Mouse (Mus musculus): ENCODE results near the gene Ppp1r32. TPM values are rescaled to one million over a fixed set of nuclear protein-coding genes. Genes with fewer than 3 reads are reported as not detected.

Ppp1r32 gene
- polyA plus RNA-seq, 1 experiment: 1.9 TPM

DNA sequence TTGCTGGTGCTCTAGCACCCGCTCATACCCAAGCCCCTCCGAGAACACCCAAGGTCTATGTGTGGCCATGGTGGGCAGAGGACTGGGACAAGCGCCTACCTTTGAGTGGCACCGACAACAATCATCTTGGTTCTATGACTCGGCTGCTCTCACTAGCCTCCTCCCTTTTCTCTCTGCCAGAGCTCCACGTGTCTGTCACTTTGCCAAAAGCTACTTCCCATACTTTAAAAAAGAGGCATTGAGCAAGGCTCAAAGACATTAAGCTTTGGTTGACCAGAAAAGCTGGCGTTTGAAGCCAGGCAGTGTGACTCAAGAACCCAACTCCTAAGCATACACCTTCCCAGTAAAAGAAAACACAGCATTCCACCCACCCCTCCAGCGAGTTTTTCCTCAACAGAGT is 24.6 kb downstream of the Ppp1r32 start:
- DNase-seq (ENCODE audit: low read depth): no peak

DNA sequence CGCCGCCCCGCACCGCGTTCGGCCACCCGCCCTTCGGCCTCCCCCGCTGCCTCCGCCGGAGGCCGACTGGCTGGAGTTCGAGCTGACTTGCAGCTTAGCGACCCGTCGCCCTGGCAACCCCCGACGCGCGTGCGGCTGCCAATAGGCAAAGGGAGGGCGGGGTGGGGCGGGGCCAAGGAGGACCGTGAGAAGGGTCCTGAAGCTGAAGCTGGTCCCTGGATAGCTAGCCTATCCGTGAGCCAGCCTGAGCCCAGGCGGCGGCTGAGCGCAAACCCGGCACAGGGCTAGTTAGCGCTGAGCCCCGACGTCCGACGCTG is 25.3 kb downstream of the Ppp1r32 start:
- DNase-seq (ENCODE audit: low read depth): no peak

DNA sequence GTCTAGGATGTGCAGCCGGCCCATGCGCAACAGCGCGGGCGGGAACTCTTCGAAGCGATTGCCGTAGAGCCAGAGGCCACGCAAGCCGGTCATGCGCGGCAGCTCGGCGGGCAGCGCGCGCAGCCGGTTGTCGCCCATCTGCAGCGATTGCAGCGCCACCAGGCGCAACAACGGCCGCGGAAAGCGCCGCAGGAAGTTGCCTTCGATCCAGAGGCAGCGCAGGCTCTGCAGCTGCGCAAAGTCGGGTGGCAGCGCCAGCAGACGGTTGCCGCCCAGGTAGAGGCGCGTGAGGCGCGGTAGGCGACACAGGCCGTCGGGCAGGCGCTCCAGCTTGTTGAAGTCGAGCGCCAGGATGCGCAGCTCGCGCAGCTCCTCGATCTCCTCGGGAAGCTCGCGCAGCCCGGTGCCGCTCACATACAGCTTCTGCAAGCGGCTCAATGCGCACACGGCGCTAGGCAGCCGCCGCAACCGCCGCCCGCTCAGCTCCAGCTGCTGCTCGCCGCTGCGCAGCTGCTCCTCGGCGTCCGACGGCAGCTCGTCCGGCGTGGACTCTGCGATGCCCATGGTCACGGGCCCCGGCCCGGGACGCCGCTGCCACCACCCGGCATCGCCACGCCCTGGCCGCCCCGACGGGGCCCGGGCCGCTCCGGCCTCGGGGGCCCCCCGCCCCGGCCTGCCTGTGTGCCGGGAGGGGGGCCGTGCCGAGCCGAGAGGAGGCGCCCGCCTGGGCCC is 25.8 kb downstream of the Ppp1r32 start, which contains the start of gene Lrrc10b:
Gene Lrrc10b (minus strand): TSS at position 722 of the 732 bp plus-strand sequence.
- no peak for DNase-seq (ENCODE audit: low read depth)

DNA sequence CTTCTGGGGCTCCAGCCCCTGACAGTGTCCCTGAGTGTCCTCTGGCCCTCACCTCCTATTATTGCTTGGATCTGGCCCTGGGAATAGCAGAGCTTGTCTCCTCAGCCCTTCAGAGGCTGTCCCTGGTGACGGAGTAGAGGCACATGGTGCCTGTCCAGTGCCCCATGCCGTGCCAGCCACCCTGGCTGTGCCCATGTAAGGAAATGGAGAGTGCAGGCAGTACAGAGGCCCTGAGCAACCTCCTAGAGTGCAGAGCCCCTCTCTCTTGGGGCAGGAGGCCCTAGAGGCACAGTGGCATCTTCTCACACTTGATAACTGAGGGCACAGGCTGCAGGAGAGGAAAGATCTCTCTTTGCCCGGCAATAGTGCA is 27.3 kb downstream of the Ppp1r32 start:
- DNase-seq (ENCODE audit: low read depth): no peak

DNA sequence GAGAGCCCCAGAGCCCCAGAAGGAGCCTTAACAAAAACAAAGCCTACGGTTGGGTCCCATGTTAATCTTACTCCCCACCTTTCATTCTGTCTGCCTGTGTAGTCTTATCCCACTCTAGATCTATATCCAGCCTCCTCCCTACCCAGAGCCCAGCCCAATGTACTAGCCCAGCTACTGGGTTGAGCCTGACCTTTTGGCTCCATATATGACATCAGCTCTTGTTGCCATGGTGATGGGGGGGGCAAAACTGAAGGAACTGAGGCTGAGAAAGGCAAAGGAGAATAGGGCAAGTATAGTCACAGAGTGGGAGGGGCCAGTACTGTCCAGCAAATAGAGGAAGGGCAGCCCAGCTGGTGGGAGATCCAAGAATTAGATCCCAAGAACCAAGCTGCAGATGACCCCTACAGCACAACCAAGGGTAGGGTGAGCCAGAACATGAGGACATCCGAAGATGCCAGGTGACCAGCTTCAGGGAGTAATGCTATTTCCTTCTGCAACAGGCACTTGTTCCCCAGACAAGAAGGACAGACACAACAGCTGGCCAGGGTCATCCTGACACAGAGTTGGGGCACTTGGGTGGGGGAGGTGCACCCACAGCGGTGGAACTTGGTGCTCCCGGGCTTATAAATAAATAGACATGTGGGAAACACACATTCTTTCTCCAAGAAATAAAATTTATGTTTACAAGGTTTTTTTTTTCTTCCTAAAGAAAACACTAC is 27.9 kb downstream of the Ppp1r32 start:
- no peak for DNase-seq (ENCODE audit: low read depth)

DNA sequence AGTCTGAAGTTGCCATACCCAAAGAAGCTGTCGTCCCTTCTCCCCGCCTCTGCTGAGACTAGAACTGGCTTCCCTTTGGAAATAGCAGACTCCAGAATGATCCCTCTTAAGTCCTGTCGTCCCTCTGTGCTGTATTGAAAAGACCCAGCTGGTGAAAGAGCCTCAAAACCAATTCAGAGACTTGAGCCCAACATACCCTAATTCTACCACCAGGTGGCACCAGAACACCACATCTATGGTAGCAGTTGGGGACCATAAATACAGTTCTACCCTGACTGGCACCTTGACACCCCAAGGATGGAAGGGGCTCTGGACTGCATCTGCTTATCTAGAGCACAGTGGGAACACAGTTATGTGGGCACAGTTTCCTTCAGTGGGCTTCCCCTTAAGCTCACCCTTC is 33.0 kb downstream of the Ppp1r32 start:
- DNase-seq (ENCODE audit: low read depth): no peak

DNA sequence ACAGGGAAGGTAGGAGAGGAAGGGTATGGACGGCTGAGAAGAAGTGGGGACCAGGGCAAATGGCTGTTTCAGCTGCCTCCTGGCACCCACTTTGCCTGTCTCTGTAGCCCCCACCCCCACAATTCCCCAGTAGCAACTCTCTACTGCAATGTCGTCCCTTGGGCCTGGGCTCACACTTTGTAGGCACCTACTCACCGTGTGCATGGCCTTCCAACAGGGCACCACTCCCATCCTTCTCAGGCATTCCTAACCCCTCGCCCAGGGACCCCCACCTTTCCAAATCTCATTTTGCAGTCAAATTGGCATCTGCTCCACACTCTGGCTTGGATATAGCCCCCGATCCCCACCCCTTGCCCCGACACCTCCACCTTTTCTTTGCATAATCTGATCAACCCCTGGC is 33.5 kb downstream of the Ppp1r32 start:
- DNase-seq (ENCODE audit: low read depth): no peak

DNA sequence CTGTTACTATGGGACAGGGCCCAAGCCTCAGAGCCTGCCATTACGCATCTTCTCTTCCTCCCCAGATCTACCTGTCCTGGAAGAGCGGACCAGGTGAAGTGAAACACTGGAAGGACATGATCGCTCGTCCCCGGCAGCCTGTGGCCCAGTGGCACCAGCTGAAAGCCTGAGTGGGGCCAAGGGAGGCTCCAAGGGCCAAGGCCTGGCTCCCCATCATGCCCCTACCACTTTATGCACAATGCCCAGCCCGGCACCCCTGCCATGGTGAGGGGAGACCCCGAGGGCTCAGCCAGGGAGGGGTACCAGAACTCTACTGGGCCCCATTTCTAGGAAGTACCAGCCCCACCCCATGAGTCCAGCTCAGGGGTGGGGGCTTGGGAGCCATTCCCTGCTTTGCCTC is 34.5 kb downstream of the Ppp1r32 start:
- DNase-seq (ENCODE audit: low read depth): no peak

DNA sequence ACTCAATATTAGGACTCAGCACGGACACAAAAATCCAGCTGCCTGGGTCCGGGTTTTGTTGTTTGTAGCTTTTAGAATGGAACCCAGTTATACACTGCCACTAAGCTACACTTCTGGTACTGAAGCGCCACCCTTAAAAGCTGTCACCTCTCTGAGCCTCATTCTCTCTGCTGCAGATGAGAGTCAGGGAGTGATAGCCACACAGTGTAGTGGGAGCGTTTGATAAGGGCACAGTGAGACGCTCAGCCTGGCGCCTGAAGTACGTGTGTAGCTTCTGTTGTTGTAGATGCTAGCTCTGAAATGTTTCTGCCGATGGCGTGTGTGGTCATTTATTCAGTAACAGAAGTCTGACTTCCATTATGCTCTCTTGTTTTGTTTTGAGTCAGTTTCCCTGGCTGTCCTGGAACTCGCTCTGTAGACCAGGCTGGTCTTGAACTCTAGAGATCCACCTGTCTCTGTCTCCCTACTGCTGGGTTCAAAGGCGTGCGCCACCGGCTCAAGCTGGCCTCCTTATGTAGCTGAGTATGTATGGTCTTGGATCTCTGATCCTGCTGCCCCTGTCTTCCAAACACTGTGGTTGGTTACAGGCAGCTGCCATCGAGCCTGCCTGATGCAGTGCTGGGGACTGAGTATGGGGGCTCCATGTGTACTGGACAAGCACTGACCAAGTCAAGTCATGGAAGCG is 37.9 kb downstream of the Ppp1r32 start:
- DNase-seq (ENCODE audit: low read depth): no peak

DNA sequence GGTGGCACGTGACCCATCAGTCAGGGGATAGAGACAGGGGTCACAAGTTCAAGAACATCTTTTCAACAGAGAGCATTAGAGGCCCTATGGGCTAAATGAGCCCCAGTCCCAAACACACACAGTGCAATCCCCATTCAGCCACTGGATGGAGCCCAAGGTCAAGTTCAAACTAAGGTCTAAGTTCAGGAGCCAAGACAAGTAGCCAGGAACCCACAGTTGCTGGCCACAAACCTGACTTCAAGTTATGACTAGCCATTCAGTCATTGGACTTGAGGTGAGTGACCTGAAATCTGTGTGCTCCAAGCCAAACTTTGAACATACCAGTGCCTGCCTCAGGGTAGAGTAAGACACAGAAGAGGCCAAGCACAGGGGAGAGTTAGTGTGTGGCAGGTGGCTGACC is 45.2 kb downstream of the Ppp1r32 start:
- no peak for DNase-seq (ENCODE audit: low read depth)

DNA sequence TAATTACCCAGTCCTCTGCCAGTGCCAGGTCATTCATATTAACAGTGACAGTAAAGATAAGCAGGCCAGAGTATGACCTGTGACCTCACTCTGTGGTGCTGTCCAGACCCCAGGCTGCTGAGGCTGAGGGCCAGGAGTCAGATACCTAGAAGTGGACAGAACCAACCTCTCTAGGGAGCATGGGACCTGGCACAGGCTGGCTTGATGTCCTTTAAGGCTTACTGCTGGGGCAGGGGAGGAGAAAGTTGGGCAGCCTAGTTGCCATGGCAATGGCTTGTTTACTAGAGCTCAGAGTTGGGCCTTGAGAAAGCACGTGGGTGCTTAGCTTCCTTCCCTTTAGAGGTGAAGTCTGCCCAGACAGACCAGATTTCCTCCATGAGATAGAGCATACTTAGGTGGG is 46.0 kb downstream of the Ppp1r32 start:
- no peak for DNase-seq (ENCODE audit: low read depth)

DNA sequence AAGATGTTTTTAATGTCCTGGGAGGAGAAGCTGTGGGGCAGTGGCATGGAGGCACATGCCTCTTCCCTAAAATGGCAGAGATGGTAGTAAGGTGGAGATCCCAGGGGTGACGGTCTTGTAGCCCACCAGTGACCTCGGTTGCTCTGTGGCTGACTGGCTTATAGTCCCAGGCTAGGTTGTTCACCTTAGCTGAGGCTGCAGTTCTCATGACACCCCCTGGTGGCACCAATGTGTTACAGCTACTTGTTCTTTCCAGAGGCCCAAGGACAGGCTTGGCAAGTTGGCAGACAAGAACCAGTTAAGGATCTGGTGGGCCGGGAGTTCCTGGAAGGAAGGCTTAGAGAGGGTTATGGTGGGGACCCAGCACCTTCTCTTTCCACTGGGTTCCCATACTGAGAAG is 46.8 kb downstream of the Ppp1r32 start:
- DNase-seq (ENCODE audit: low read depth): no peak

DNA sequence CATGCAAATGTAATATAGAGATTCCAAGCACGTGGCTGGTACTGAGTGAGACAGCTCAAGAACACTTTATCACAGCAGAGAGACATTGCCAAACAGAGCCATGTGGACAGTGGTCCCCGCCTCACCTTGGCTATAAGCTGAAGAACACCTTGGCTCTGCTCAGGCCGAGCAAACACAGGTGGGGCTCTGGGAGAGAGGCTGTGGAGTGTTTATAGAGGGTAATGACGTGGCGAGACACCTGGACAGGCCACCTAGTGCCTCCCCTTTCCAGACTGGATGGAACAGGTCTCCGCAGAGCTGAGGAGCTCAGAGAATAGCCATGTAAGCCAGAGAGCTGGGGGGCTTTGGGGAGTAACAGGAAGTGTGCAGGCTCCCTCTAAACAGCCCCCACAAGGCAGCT is 47.8 kb downstream of the Ppp1r32 start:
- no peak for DNase-seq (ENCODE audit: low read depth)

DNA sequence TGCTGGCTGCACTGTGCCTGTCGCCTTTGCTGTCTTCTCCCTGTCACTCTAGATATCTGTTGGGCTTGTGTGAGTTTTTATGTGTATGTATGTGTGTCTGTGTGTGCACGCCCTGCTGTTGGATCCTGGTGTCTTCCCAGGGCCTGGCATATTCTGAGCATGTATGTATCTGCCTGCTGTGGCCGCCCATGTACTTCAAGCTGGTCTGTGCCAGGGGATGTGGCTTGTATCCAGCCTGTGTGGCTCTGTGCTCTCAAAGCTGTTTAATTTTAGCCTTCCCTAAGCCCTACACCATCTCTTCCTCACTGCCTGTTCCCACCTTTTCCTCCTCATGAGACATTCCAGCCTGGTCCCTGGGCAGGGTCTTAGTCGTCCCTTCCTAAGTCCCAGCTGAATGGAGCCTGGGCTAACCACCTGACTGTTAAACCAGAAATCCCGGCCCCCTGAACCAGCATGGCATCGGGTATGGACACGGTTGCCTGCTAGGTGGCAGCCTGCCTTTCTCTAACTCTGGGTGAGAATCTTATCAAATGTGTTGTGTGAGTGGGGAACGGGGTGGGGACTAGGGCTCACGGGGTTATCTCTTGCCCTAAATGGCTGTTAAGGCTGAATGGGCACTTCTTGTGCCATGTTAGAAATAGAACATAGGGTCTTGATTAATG is 48.7 kb downstream of the Ppp1r32 start:
- DNase-seq (ENCODE audit: low read depth): no peak

DNA sequence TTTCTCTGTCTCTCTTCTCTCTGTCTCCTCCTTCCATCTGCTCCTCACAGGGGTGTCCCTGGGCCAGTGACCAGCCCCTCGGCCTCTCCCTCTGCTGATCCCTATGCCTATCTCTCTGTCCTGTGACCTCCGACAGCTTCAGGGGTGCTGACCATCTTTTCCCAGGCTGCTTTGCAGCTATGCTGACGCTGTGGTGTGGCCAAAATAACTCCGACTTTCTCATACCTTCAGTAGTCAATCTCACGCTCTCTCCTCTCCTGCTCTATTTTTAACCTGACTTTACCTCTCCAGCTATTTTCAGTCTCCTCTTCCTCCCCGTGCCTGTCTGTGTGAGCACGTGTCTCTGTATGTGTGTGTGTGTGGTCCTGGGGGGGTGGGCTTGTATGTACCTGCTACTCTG is 49.5 kb downstream of the Ppp1r32 start:
- DNase-seq (ENCODE audit: low read depth): no peak

DNA sequence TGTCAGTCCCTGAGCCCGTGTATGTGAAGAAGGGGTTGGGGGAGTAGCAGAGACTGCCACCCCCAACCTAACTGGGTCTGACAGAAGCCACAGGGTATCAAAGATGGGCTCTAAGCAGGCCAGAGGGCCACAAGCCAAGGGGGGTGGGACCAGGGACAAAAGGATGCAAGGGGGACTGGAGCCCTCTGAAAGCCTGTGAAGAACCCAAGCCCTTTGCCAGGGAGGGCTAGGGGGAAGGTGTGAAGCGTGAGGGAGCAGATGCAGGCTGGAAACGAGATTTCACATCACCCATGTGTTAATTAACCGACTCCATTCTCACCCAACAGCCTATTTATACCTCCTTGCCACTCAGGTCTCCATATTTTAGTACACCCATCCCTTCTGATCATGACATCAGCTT is 50.9 kb downstream of the Ppp1r32 start:
- DNase-seq (ENCODE audit: low read depth): no peak

DNA sequence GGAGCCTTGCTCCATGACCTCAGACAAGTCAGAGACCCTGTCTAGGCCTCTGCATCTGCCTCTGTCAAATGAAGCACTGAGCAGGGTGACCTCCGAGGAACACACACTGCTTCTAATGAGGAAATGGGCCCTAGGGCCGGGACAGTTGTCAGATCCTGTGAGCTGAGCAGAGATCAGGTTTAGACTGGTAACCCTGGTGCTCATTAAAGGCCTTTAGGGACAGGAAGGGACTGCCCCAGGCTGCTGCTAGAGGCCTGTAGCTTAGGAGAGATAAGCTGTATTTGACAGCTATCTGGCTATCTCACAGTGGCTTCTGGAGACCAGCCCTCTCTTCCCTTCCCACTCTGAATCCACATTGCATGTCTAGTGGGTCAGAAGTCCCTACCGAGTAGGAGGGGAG is 51.3 kb downstream of the Ppp1r32 start:
- no peak for DNase-seq (ENCODE audit: low read depth)

DNA sequence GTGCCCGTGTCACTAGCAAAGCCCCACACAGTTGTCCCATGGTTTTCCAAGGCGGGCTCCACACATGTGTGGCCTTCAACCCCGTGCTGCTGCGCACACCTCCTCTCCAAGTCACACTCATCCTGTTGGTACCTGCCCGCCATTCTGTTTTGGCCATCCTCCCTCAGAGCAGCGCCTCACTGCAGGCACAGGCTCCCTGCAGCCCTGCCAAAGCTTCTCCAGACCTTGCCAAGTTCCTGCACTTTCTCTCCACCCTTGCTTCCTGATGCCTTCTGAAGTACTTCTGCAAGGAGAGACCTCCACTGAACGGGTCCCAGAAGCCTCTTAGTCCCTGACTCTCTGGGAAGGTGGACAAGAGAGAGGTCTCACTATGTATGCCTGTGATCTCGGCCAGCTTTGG is 53.4 kb downstream of the Ppp1r32 start:
- DNase-seq (ENCODE audit: low read depth): no peak

DNA sequence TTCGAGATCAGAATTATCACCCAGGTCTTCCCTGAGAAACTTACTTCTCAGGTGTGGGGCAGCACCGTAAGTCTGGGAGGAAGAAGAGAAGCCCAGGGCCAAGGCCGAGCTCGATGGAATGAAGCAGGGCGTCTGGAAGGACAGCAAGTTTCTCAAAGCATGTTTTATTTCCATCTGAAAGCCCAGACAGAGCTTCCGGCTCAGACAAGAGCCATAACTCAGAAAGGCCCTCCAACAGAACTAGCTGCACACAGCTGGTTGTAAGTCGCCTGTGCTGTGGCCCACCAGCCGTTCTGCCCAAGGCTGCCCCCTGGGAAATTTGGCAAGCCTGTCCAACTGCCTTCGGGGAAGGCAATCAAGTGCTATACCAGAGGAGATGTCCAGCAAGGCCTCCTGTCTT is 55.3 kb downstream of the Ppp1r32 start:
- DNase-seq (ENCODE audit: low read depth): no peak

DNA sequence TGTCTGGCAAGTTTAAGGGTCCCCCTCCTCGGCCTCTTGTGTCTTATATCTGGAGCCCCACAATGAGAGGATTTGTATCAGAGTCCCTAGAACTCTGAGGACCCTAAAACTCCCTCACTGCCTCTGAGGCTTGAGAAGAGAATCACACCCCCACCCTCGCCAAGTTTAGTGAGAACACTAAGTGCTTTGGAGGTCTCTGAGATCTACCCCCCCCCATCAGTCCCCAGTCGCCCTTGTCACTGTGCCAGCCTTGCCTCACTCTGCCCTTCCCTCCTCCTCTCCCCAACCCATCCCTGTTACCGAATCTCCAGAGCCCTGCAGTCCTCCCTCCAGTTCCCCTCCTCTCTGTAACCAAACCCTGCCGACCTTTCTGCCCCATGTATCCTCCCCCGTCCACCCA is 55.9 kb downstream of the Ppp1r32 start:
- no peak for DNase-seq (ENCODE audit: low read depth)

DNA sequence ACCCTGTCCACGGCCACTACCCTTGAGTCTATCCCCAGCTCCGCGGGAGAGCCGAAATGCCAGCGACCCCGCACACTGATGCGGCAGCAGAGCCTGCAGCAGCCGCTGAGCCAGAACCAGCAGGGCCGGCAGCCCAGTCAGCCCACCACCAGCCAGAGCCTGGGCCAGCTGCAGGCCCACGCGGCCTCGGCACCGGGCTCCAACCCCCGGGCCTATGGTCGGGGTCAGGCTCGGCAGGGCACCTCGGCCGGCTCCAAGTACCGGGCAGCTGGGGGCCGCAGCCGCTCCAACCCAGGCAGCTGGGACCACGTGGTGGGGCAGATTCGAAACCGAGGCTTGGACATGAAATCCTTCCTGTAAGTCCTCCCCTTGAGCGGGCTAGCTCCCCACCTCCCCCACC is 56.4 kb downstream of the Ppp1r32 start:
- no peak for DNase-seq (ENCODE audit: low read depth)

DNA sequence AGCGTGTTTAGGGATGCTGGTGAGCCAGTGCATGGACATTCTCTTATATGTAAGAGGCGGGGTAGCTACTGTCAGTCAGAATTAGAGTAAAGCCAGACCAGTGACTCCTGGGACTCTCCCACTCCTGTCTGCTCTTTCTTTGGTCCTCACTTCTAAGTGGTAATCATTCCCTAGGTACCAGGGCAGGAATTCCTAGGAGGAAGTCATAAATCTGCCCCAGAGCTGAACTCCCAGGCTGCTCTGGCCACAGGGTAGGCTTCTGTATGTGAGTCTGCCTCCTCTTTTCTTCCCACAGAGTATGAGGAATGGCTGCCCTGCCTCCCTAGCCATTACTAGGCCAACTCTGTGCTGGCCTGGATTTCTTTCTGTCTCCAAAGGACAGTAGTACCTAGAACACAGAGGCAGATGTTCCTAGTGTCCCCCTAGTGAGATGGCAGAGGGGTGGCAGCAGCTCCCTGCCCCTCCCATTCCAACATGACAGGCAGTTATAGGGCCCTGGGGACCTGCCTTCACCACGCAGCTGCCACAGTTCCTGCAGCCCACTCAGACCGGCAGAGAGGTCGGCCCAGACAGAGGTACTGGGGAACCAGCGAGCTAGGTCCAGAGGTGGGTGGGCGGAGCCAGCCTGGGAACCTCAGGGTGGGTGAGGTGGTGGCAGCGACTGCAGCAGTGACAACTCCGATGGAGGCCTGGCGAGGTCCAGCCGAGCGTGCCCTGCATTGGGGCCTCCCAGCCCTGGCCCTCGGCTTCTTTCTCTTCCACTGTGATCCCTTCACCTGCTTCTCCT is 57.1 kb downstream of the Ppp1r32 start:
- DNase-seq (ENCODE audit: low read depth): no peak

All from gonadal fat pad, adult 2 months (tissue).